9 mouse cellular contexts compared by ENCODE assay signal in the genomic region with DNA sequence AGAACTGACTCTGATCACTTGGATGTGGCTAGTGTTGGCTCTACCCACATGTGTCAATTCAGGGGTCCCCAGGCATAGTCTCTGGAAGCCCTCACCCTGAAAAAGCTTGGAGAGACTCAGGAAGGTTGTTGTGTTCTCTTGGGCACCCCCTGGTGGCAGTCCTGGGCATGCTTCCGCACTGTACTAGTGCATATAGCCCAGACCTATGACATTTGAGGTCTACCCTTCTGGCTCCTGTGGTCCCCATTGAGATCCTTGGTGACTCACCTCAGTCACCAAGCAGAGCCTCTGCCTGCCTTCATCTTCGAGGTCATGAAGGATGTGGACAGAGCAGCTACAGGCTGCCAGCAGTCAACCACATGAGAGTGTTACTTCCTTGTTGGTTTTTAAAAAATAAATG. TPM values are rescaled to one million over a fixed set of nuclear protein-coding genes. Genes with fewer than 3 reads are reported as not detected.
DNase-seq lines count a peak whose midpoint lies in the region; ATAC-seq and TF ChIP-seq lines count a peak whose summit lies in the region.
"Had no signal": no experiment of that assay in that cellular context is flagged by ENCODE, and none has a peak within 500 bp of the region (broad histone marks: within the 10 kb centered on the region; RNA-seq: fewer than 3 reads in every experiment).

No protein-coding gene starts in this region.

- H3K9ac ChIP-seq in CH12.LX (ENCODE audit: insufficient read depth, low read depth), result no peak overlapping the region
- H3K9ac ChIP-seq in embryonic facial prominence, embryonic 11.5 days (replicated peaks; ENCODE audit: low read length), result no peak overlapping the region
- H3K9ac ChIP-seq: embryonic facial prominence, embryonic 15.5 days had no signal

- H3K27me3 ChIP-seq in CH12.LX (replicated peaks), result no peaks in the 10 kb centered on the region
- H3K27me3 ChIP-seq in embryonic facial prominence, embryonic 11.5 days (ENCODE audit: control insufficient read depth, insufficient read depth, low read length), result no peaks in the 10 kb centered on the region
- H3K27me3 ChIP-seq: embryonic facial prominence, embryonic 15.5 days had no signal

- H3K36me3 ChIP-seq in CH12.LX (replicated peaks in 1 of 2; ENCODE audit: control insufficient read depth in 1 of 2, insufficient read depth in 1 of 2, low read length in 1 of 2), result peaks cover 6 to 12% of the 10 kb centered on the region in 2 experiments
- H3K36me3 ChIP-seq in embryonic facial prominence, embryonic 11.5 days (replicated peaks; ENCODE audit: control insufficient read depth, insufficient read depth, low read depth, low read length), result no peaks in the 10 kb centered on the region

- no peak; the same call in 1 of the 2 replicates for TF ChIP-seq RAD21 in CH12.LX (IDR thresholded peaks at IDR 0.05; ENCODE audit: low read depth, low read length)

- in situ Hi-C loops in CH12.LX (cut with MboI; ENCODE audit: low pct_ligation_motif_present, low pct_unique_long_range_greater_than_20kb, low sequenced_read_pairs), result no loop called here

- dilution Hi-C loops in CH12.LX (cut with MboI; ENCODE audit: extremely low pct_ligation_motif_present, extremely low pct_unique_long_range_greater_than_20kb, low sequenced_read_pairs), result no loop called here

- TF ChIP-seq POLR2A in CH12.LX (IDR thresholded peaks at IDR 0.05; ENCODE audit: low read depth, low read length), result no peak

- DNase-seq in layer of hippocampus, adult 2 months (ENCODE audit: low spot score in 2 of 2), result peak in 1 of 2 experiments; percentile 56
- no peak for DNase-seq in layer of hippocampus, adult 11-12 months (ENCODE audit: low spot score)
- DNase-seq in 416B (ENCODE audit: low read depth) (peak; percentile 79), CH12.LX (ENCODE audit: extremely low read depth) (no peak)
- peak; percentile 53 for DNase-seq in embryonic facial prominence, embryonic 11.5 days (ENCODE audit: low spot score)
- no peak for DNase-seq in frontal cortex, postnatal 14 days (ENCODE audit: low spot score in 2 of 2)

- peaks cover 23 to 41% of the 10 kb centered on the region in 2 experiments for H3K4me1 ChIP-seq in CH12.LX (ENCODE audit: control insufficient read depth in 1 of 2, insufficient read depth in 2 of 2)
- H3K4me1 ChIP-seq in embryonic facial prominence, embryonic 11.5 days (ENCODE audit: control insufficient read depth, insufficient read depth, low read length), result no peaks in the 10 kb centered on the region

- TF ChIP-seq EP300 in CH12.LX (IDR thresholded peaks at IDR 0.05; ENCODE audit: low read length), result no peak

- no peak overlapping the region for H3K27ac ChIP-seq in layer of hippocampus, adult 2 months
- no peak overlapping the region for H3K27ac ChIP-seq in CH12.LX (ENCODE audit: insufficient read depth, low read depth)
- no peak overlapping the region for H3K27ac ChIP-seq in embryonic facial prominence, embryonic 11.5 days (replicated peaks; ENCODE audit: low read depth, low read length)
- H3K27ac ChIP-seq: embryonic facial prominence, embryonic 15.5 days had no signal

- peak; percentile 82 for TF ChIP-seq CTCF in layer of hippocampus, adult 2 months (conservative IDR thresholded peaks at IDR 0.05)
- TF ChIP-seq CTCF in CH12.LX (conservative IDR thresholded peaks at IDR 0.05 in 1 of 2, IDR thresholded peaks at IDR 0.05 in 1 of 2; ENCODE audit: low read depth in 2 of 2, low read length in 2 of 2), result peak; percentile 38 to 54; a peak in 3 of 4 replicates

- no peaks in the 10 kb centered on the region for H3K79me2 ChIP-seq in CH12.LX (replicated peaks; ENCODE audit: control insufficient read depth, extremely low read depth, insufficient read depth, poor library complexity, severe bottlenecking)

- peaks cover 2% of the 10 kb centered on the region for H3K9me3 ChIP-seq in CH12.LX (replicated peaks; ENCODE audit: low read length)
- no peaks in the 10 kb centered on the region for H3K9me3 ChIP-seq in embryonic facial prominence, embryonic 11.5 days (replicated peaks; ENCODE audit: control insufficient read depth, low read length)
- H3K9me3 ChIP-seq: embryonic facial prominence, embryonic 15.5 days had no signal

- ATAC-seq in embryonic facial prominence, embryonic 11.5 days (replicated peaks; ENCODE audit: insufficient number of reproducible peaks, low FRiP score, low TSS enrichment, low read depth), result no peak
- peak; percentile 45 for ATAC-seq in megakaryocyte progenitor cell, adult 5-6 weeks (replicated peaks; ENCODE audit: poor library complexity)

- H3K4me2 ChIP-seq in CH12.LX (ENCODE audit: insufficient read depth, low read depth, poor library complexity, severe bottlenecking), result no peak overlapping the region
- no peak overlapping the region for H3K4me2 ChIP-seq in embryonic facial prominence, embryonic 11.5 days (ENCODE audit: low read depth, low read length)
- H3K4me2 ChIP-seq: embryonic facial prominence, embryonic 15.5 days had no signal

- no peak overlapping the region for H3K4me3 ChIP-seq in layer of hippocampus, adult 2 months
- H3K4me3 ChIP-seq in CH12.LX (replicated peaks in 1 of 3; ENCODE audit: low read depth in 2 of 3, low read length in 2 of 3, poor library complexity in 1 of 3), result no peak overlapping the region
- no peak overlapping the region for H3K4me3 ChIP-seq in embryonic facial prominence, embryonic 11.5 days (ENCODE audit: low read depth, low read length)
- H3K4me3 ChIP-seq: embryonic facial prominence, embryonic 15.5 days had no signal

- 73% methylated on average over 2 of the region's 2 CpGs for WGBS in embryonic facial prominence, embryonic 11.5 days

TF ChIP-seq in CH12.LX, 34 proteins besides CTCF, POLR2A, EP300 and RAD21:
- TF ChIP-seq CHD1 (IDR thresholded peaks at IDR 0.05; ENCODE audit: low read depth, low read length) (no peak), MEF2A (IDR thresholded peaks at IDR 0.05; ENCODE audit: borderline replicate concordance, low read depth, low read length) (no peak), SMC3 (IDR thresholded peaks at IDR 0.05; ENCODE audit: low read depth, low read length) (peak; percentile 46), RCOR1 (conservative IDR thresholded peaks at IDR 0.05; ENCODE audit: low read depth, low read length) (no peak)

RNA-seq across cellular contexts. Expression of gene Pgls, which starts 5.1 kb away (rescaled TPM):
- 10 to 100 TPM; 27.5 to 34.4 TPM for total RNA-seq in layer of hippocampus, adult 2 months (2021)
- total RNA-seq in CH12.LX (2012; rRNA removed) (183 and 215 TPM in 2 replicates), CH12.LX (2014; rRNA removed) (94.2 and 118 TPM in 2 replicates)
- 72.5 and 74.9 TPM in 2 replicates for polyA plus RNA-seq in CH12.LX (2012; ENCODE audit: insufficient read length, low read depth)
- polyA plus RNA-seq in embryonic facial prominence, embryonic 11.5 days (2014; fragmentation: Nextera tagmentation; extraction: Ambion mirVana), result 231 and 237 TPM in 2 replicates
- total RNA-seq in megakaryocyte progenitor cell, adult 5-6 weeks (2015), result 116 and 134 TPM in 2 replicates
- total RNA-seq in megakaryocyte progenitor cell, adult 5-6 weeks (2017), result 128 and 131 TPM in 2 replicates

RNA-seq across cellular contexts. Expression of gene Fam129c, which starts 10.6 kb away (rescaled TPM):
- total RNA-seq in layer of hippocampus, adult 2 months (2021), result 1 to 10 TPM; 3.8 TPM
- total RNA-seq in CH12.LX (2012; rRNA removed) (95.2 and 136 TPM in 2 replicates), CH12.LX (2014; rRNA removed) (86.3 and 89.2 TPM in 2 replicates)
- polyA plus RNA-seq in CH12.LX (2012; ENCODE audit: insufficient read length, low read depth), result 92.8 and 98.6 TPM in 2 replicates
- polyA plus RNA-seq in embryonic facial prominence, embryonic 11.5 days (2014; fragmentation: Nextera tagmentation; extraction: Ambion mirVana), result 2.6 and 2.7 TPM in 2 replicates
- total RNA-seq in megakaryocyte progenitor cell, adult 5-6 weeks (2015), result 6.5 and 10.2 TPM in 2 replicates
- total RNA-seq in megakaryocyte progenitor cell, adult 5-6 weeks (2017), result 1.00 and 5.3 TPM in 2 replicates

RNA-seq across cellular contexts. Expression of gene Slc27a1, which starts 18.2 kb away (rescaled TPM):
- 100 to 1,000 TPM; 125 to 126 TPM for total RNA-seq in layer of hippocampus, adult 2 months (2021)
- total RNA-seq in CH12.LX (2012; rRNA removed) (2.7 and 4.0 TPM in 2 replicates), CH12.LX (2014; rRNA removed) (1.8 and 2.3 TPM in 2 replicates)
- polyA plus RNA-seq in CH12.LX (2012; ENCODE audit: insufficient read length, low read depth), result 2.3 and 2.4 TPM in 2 replicates
- polyA plus RNA-seq in embryonic facial prominence, embryonic 11.5 days (2014; fragmentation: Nextera tagmentation; extraction: Ambion mirVana), result 11.2 and 14.4 TPM in 2 replicates
- 3.6 TPM in 2 replicates for total RNA-seq in megakaryocyte progenitor cell, adult 5-6 weeks (2015)
- 3.5 and 3.8 TPM in 2 replicates for total RNA-seq in megakaryocyte progenitor cell, adult 5-6 weeks (2017)

RNA-seq across cellular contexts. Expression of gene Nxnl1, which starts 20.5 kb away (rescaled TPM):
- total RNA-seq in layer of hippocampus, adult 2 months (2021), result not detected
- total RNA-seq in CH12.LX (2012; rRNA removed) (0.04 TPM in 1 of 2 replicates, not detected in the other), CH12.LX (2014; rRNA removed) (not detected in 2 replicates)
- 0.08 TPM in 1 of 2 replicates, not detected in the other for polyA plus RNA-seq in CH12.LX (2012; ENCODE audit: insufficient read length, low read depth)
- 0.17 TPM in 1 of 2 replicates, not detected in the other for polyA plus RNA-seq in embryonic facial prominence, embryonic 11.5 days (2014; fragmentation: Nextera tagmentation; extraction: Ambion mirVana)
- not detected in 2 replicates for total RNA-seq in megakaryocyte progenitor cell, adult 5-6 weeks (2015)
- total RNA-seq in megakaryocyte progenitor cell, adult 5-6 weeks (2017), result not detected in 2 replicates
- total RNA-seq: left cerebral cortex, postnatal 10 days had no signal

RNA-seq across cellular contexts. Expression of gene Colgalt1, which starts 23.9 kb away (rescaled TPM):
- total RNA-seq in layer of hippocampus, adult 2 months (2021), result 10 to 100 TPM; 52.4 to 60.1 TPM
- total RNA-seq in CH12.LX (2012; rRNA removed) (85.3 and 92.0 TPM in 2 replicates), CH12.LX (2014; rRNA removed) (68.7 and 72.0 TPM in 2 replicates)
- polyA plus RNA-seq in CH12.LX (2012; ENCODE audit: insufficient read length, low read depth), result 72.0 and 73.7 TPM in 2 replicates
- 45.2 and 48.2 TPM in 2 replicates for polyA plus RNA-seq in embryonic facial prominence, embryonic 11.5 days (2014; fragmentation: Nextera tagmentation; extraction: Ambion mirVana)
- 54.0 and 63.0 TPM in 2 replicates for total RNA-seq in megakaryocyte progenitor cell, adult 5-6 weeks (2015)
- 62.0 and 67.2 TPM in 2 replicates for total RNA-seq in megakaryocyte progenitor cell, adult 5-6 weeks (2017)

Comparison
In these comparisons a context has a peak if more than half of its experiments do, and no peak if none do; other contexts are left out.
1. DNase-seq: peak in 416B (single experiment) and embryonic facial prominence, embryonic 11.5 days (single experiment); none in layer of hippocampus, adult 11-12 months (single experiment), CH12.LX (single experiment) and frontal cortex, postnatal 14 days (0 of 2).
2. RNA of gene Fam129c, which starts 10.6 kb away (total RNA-seq): 86.3 to 136 TPM in CH12.LX; 1.00 to 10.2 TPM in megakaryocyte progenitor cell, adult 5-6 weeks and 3.8 TPM in layer of hippocampus, adult 2 months; every median in the first group is over 4 times any median in the second.
3. RNA of gene Slc27a1, which starts 18.2 kb away (total RNA-seq): 125 to 126 TPM in layer of hippocampus, adult 2 months; 1.8 to 4.0 TPM in CH12.LX and 3.5 to 3.8 TPM in megakaryocyte progenitor cell, adult 5-6 weeks; every median in the first group is over 10 times any median in the second.